Mouse (Mus musculus) testis, postnatal 10 days (tissue): ENCODE measurements around the gene Atrn.

Experiments used
- DNase-seq: peaks from one replicate; pipeline ENCODE4 v3.0.0; 2021; ENCODE audit warnings: low spot score

Atrn gene

DNA sequence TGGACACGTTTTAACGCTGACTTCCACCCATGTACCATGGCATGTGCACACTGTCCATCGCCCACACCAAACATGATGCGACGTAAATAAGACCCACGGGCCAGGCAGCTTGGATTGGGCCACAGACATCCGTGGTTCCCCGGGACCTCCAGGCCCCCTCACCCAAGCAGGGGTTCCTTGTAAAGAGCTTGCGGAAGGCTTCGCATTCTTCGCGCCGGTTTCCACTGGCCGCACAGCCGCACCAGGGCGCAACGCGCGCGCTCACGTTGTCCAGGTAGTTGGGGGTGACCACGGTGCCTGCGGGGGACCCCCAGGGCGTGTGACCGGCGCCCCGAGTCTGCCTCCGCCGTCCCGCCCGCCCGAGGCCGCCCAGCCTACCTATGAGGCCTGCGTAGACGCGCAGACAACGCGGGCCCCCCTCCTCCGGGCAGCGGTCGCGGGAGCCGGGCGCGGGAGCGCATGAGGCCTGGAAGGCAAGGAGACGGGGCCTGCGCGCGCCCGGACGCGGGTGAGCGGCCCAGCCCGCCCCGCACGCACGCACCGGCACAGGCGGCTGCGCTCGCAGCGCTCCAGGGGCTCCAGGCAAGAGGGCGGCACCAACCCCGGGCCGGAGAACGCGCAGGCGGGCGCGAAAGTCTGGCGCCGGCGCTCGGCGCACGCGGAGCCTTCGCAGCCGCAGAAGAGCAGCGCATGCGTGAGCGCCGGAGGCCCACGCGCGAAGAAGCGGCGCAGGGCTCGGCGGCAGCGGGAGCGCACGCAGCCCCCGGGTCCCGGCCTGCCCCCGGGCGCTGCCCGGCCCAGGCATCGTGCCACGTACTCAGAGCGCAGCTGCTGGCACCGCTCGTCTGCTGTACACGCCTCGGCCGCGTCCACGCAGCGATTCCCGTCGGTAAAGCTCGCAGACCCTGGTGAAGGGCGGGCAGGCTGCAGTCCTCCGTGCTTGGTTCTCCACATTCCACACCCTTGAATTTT is 134.8 kb downstream of the Atrn start:
- DNase-seq, result peak; percentile 61

- no peak for DNase-seq
Observed at GRCm38 (mm10) chr2:131042988-131043387, 136.7 kb downstream of the Atrn start, which contains the start of gene Gfra4. Gene Gfra4 (minus strand): TSS chr2:131043088.

GRCm38 (mm10) chr2:131044354-131044852 is 138.1 kb downstream of the Atrn start:
- no peak for DNase-seq

DNA sequence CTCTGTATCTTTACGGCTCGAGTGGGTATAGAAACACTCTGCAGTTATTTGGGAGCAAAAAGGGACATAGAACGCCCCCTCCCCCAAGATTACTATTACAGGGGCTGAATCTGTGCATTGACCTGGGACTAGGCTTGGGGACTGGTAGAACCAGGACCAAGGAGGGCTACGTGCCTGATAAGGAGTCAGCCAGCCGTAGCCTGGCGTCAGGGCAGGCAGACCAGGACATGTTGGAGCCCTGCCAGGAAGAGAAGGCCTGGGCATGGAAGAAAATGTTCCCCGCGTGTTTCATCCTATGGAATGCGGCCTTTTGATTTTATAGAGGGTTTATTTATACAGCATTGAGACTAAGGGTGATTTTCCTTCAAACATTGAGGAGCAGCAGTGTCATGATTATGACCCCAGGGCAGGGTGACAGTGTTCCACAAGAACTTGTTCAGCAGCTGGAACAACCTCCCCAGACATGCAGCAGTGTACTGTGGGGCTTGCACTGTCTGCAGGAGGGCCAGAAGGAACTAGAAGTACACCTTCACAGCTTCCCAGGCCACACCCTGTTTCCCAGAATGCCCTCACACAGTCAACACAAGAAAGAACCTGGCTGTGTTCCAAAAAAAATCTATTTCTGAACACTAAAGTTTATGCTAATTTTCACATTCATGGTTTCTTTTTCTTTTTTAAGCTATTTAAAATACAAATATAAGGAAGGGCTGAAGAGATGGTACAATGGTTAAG is 138.9 kb downstream of the Atrn start:
- DNase-seq, result no peak

- no peak for DNase-seq
Observed at GRCm38 (mm10) chr2:131046025-131046424, 139.7 kb downstream of the Atrn start.

DNA sequence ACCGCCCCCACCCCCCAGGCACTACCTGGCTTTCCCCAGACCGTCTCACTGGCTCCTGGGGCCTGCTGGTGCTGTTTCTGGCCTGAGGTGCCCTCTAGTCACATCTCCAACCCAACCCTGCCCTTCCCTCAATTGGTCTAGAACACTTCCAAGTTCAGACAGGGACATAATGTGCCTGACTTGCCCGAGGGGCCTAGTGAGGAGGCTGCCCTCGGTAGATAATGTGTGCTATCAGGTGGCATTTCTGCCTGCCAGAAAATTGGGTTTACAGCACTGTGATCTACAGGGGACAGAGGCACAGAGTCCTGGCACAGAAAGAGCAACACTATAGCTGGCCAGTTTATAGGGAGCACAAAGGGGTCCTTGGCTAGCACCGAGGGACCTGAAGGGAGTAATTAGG is 145.7 kb downstream of the Atrn start:
- no peak for DNase-seq

GRCm38 (mm10) chr2:131052862-131053418 is 146.6 kb downstream of the Atrn start:
- no peak for DNase-seq

DNA sequence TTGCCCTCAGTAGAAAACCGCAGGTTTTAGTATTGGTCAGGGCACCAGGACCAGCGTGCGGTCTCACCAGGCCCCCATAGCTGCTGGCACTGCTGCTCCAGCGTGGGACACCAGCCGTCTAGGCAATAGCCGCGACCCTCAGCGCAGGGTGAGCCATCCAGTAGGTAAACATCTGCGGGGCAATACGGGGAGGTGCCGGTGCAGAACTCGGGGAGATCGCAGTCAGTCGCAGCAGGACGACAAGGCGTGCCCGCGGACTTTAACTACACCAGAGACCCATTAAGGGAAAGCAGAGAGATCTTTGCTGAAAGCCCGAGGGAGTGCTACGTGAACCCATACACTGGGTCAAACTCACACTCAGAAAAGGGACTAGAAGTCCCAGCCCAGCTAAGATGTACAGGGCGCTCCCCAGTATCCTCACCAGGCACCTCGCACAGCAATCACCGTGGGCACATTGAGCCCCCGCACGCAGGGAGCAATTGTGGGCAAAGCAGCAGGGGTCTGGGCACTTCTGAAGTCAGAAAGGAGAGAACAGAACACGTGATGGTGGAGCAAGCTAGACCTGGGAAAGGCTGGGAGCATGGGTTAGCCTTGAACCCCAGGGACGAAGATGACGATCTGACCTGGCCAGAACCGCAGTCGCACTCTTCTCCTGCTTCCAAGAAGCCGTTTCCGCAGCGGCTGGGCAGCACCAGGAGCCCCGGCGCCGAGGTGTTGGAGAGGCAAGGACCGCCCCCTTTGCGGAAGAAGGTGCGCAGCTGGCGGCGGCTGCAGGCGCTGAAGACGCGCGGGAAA is 147.8 kb downstream of the Atrn start:
- DNase-seq, result peak; percentile 40

GRCm38 (mm10) chr2:131054646-131055264 is 148.5 kb downstream of the Atrn start:
- DNase-seq, result no peak

- DNase-seq, result peak; percentile 85
Observed at GRCm38 (mm10) chr2:131055631-131056030, 149.3 kb downstream of the Atrn start.

DNA sequence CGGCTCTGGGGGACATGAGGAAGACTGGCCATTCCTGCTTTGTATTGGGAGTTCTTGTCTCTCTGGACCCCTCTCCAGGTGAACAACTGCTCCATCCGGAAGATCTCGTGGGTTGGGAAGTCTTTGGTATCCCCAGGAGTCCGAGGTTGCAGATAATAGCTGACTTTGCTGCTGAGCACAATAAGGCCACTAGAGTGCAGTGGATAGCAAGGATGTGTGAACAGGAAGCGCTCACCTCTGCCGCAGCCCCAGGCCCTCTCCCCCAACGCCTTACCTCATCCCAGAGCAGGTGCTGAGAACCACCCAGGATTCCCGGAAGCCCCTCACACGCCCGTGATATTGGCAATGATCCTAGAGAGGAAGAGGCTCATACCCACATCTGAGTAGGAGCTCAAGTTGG is 149.9 kb downstream of the Atrn start:
- DNase-seq, result peak; percentile 46

DNA sequence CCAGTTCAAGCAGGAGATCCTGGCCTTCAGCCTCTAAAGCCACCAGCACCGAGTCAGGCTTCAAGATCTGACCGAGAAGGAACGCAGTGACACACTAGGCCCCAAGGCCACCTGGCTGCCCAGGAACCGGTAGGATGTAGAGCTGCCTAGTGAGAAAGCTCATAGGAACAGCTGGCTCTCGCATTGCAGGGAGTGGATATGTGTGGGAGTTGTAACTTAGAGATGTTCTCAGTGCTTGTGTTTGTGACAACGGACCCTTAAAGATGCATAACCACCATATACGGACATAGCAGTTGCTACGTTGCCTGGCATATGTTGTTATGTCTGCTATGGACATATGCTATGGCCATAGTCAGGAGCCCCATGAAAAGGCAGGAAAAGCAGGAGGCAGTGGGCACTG is 152.4 kb downstream of the Atrn start:
- DNase-seq, result no peak

GRCm38 (mm10) chr2:131059377-131059776 is 153.1 kb downstream of the Atrn start:
- peak; percentile 76 for DNase-seq

GRCm38 (mm10) chr2:131059781-131060540 is 153.7 kb downstream of the Atrn start:
- DNase-seq, result no peak

DNA sequence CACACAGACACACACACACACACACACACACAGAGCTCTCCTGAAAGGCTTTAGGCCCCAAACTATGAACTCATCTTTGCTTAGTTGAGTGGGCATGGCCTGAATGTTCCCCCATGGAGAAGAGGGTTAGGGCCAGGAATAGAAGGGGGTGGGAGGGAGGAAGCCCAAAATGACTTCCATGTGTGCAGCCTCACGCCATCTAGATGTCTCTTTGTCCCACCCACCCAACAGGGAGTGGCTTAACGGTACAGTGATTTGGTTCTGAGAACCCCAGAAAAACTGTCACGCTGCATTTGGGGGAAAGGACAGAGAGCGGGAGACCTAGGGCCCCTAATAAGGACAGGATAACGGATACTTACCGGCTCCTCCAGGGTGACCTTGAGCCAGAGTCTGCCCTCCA is 154.5 kb downstream of the Atrn start:
- DNase-seq, result no peak

DNA sequence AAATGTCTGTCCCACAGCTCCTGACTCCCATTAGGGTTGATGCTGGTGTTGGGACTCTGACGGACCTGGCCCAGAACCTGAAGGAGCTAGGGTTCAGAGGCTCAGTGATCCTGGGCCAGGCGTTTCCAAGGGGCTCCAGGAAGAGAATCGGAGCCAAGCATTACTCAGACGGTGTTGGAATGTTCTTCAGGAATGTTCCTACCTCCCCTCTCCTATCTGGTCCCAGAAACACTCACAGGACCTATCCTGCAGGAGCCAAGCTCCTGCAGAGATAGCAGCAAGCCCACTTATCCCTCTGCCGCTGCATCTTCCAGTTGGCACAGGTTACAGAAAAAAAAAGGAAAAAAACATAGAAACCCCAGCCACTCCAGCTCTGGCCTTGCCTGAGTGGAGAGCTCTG is 155.3 kb downstream of the Atrn start:
- no peak for DNase-seq

- peak; percentile 63 for DNase-seq
Observed at GRCm38 (mm10) chr2:131063404-131063864, 157.1 kb downstream of the Atrn start, which contains the start of gene Adam33. Gene Adam33 (minus strand): TSS chr2:131063814.

GRCm38 (mm10) chr2:131066342-131066741 is 160.0 kb downstream of the Atrn start:
- no peak for DNase-seq

DNA sequence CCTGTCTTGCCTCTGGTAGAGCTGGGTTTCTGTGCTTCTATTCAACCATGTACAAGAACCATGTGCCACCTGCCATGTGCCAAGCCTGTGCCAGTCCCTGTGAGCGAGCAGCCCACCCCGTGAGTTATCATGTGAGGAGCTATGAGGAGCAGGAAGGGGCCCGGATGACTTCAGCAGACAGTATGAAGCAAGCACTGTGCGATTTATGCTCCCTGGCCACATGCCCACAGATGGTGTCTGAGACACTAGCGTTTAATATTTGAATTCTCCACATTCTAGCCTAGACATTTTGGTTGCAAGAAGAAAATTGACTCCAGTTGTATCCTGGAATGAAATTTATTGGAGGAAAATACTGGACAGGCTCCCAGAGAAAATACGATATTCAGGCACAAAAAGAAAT is 161.2 kb downstream of the Atrn start:
- DNase-seq, result no peak

- DNase-seq, result no peak
Observed at GRCm38 (mm10) chr2:131072536-131072935, 166.2 kb downstream of the Atrn start.
